Mouse (Mus musculus) CH12.LX (cell line): Measurements from ENCODE around the gene Inpp5b. TPM values are rescaled to one million over a fixed set of nuclear protein-coding genes. Genes with fewer than 3 reads are reported as not detected.

ENCODE experiments used
- DNase-seq: peaks from one replicate; pipeline ENCODE4 v3.0.0-alpha.2; 2013; ENCODE audit errors: extremely low read depth
- H3K27ac ChIP-seq: 2 replicates; pipeline ENCODE4 v1.5.1; 2012; ENCODE audit warnings: low read depth, mild to moderate bottlenecking, control low read depth, moderate library complexity; ENCODE audit not compliant: insufficient read depth
- H3K27me3 ChIP-seq: replicated peaks from 2 replicates; pipeline ENCODE3; 2012; ENCODE audit warnings: inconsistent platforms
- H3K36me3 ChIP-seq, 2 experiments: replicated peaks in 1 of 2; 2 replicates each; pipeline versions ENCODE3 to v1.6.1; 2012; ENCODE audit warnings: inconsistent platforms in 1 of 2, low read length in 1 of 2, mild to moderate bottlenecking in 1 of 2, mixed read lengths in 1 of 2, moderate library complexity in 1 of 2; ENCODE audit not compliant: control insufficient read depth in 1 of 2, insufficient read depth in 1 of 2
- H3K4me1 ChIP-seq, 2 experiments: 2 replicates each; pipeline ENCODE4 v1.6.1; 2012; ENCODE audit warnings: inconsistent platforms in 1 of 2, moderate library complexity in 1 of 2; ENCODE audit not compliant: insufficient read depth in 2 of 2, control insufficient read depth in 1 of 2
- H3K4me2 ChIP-seq: 2 replicates; pipeline ENCODE4 v1.6.1; 2012; ENCODE audit warnings: low read depth, mild to moderate bottlenecking, control low read depth; ENCODE audit not compliant: poor library complexity, insufficient read depth, severe bottlenecking
- H3K4me3 ChIP-seq, 3 experiments: fragments of 150-350 bp in 1 of 3; sonication (generic) in 1 of 3; replicated peaks in 1 of 3; 2 replicates each; pipeline versions ENCODE3 to v1.5.1; 2011 to 2012; ENCODE audit warnings: low read depth in 2 of 3, low read length in 2 of 3, mild to moderate bottlenecking in 2 of 3, moderate library complexity in 2 of 3, control low read depth in 1 of 3, improper control_type of control experiment in 1 of 3, inconsistent platforms in 1 of 3, mixed read lengths in 1 of 3; ENCODE audit not compliant: poor library complexity in 1 of 3
- H3K79me2 ChIP-seq: replicated peaks from 2 replicates; pipeline ENCODE4 v1.6.1; 2012; ENCODE audit warnings: mild to moderate bottlenecking, moderate library complexity; ENCODE audit not compliant: control insufficient read depth, poor library complexity, insufficient read depth, severe bottlenecking; ENCODE audit errors: extremely low read depth
- H3K9ac ChIP-seq: 2 replicates; pipeline ENCODE4 v1.6.1; 2012; ENCODE audit warnings: low read depth, mild to moderate bottlenecking, control low read depth, moderate library complexity; ENCODE audit not compliant: insufficient read depth
- H3K9me3 ChIP-seq: replicated peaks from 2 replicates; pipeline ENCODE3; 2012; ENCODE audit warnings: low read length, inconsistent platforms, mixed read lengths
- CHD1 ChIP-seq: IDR thresholded peaks from 2 replicates; pipeline ENCODE4 v1.6.1; 2012; ENCODE audit warnings: low read depth, low read length, improper control_type of control experiment, inconsistent platforms
- CHD2 ChIP-seq: IDR thresholded peaks from 2 replicates; pipeline ENCODE4 v1.6.1; 2011; ENCODE audit warnings: low read length, improper control_type of control experiment
- CTCF ChIP-seq, 2 experiments: IDR thresholded peaks in 1 of 2; conservative IDR thresholded peaks in 1 of 2; 2 replicates each; pipeline ENCODE4 v1.5.1; 2011 to 2012; ENCODE audit warnings: low read depth in 2 of 2, low read length in 2 of 2, improper control_type of control experiment in 1 of 2, inconsistent platforms in 1 of 2, mild to moderate bottlenecking in 1 of 2, moderate library complexity in 1 of 2
- E2F4 ChIP-seq: IDR thresholded peaks from 2 replicates; pipeline ENCODE4 v1.6.1; 2011; ENCODE audit warnings: low read depth, low read length, improper control_type of control experiment; ENCODE audit not compliant: insufficient replicate concordance
- ETS1 ChIP-seq: conservative IDR thresholded peaks from 2 replicates; pipeline ENCODE4 v1.6.1; 2012; ENCODE audit warnings: low read depth, mild to moderate bottlenecking, inconsistent platforms, low read length, improper control_type of control experiment, moderate library complexity
- GABPA ChIP-seq: IDR thresholded peaks from 2 replicates; pipeline ENCODE4 v1.6.1; 2012; ENCODE audit warnings: low read depth, low read length, improper control_type of control experiment, inconsistent platforms; ENCODE audit not compliant: insufficient replicate concordance
- JUND ChIP-seq: conservative IDR thresholded peaks from 2 replicates; pipeline ENCODE4 v1.6.1; 2011; ENCODE audit warnings: low read depth, low read length, improper control_type of control experiment
- MAFK ChIP-seq: IDR thresholded peaks from 2 replicates; pipeline ENCODE4 v1.6.1; 2011; ENCODE audit warnings: low read length, improper control_type of control experiment; ENCODE audit not compliant: insufficient replicate concordance
- MAZ ChIP-seq: IDR thresholded peaks from 2 replicates; pipeline ENCODE4 v1.6.1; 2012; ENCODE audit warnings: low read depth, mild to moderate bottlenecking, inconsistent platforms, low read length, improper control_type of control experiment, moderate library complexity
- MXI1 ChIP-seq: IDR thresholded peaks from 2 replicates; pipeline ENCODE4 v1.6.1; 2011; ENCODE audit warnings: mild to moderate bottlenecking, low read depth, low read length, improper control_type of control experiment
- MYC ChIP-seq: IDR thresholded peaks from 2 replicates; pipeline ENCODE4 v1.6.1; 2011; ENCODE audit warnings: low read depth, mild to moderate bottlenecking, improper control_type of control experiment, low read length
- POLR2AphosphoS2 ChIP-seq: IDR thresholded peaks from 2 replicates; pipeline ENCODE4 v1.6.1; 2011; ENCODE audit warnings: low read depth, low read length, improper control_type of control experiment
- RCOR1 ChIP-seq: conservative IDR thresholded peaks from 2 replicates; pipeline ENCODE4 v1.6.1; 2012; ENCODE audit warnings: low read depth, mild to moderate bottlenecking, inconsistent platforms, low read length, improper control_type of control experiment
- UBTF ChIP-seq: IDR thresholded peaks from 2 replicates; pipeline ENCODE4 v1.6.1; 2012; ENCODE audit warnings: low read depth, mild to moderate bottlenecking, inconsistent platforms, low read length, improper control_type of control experiment, moderate library complexity
- USF2 ChIP-seq: conservative IDR thresholded peaks from 2 replicates; pipeline ENCODE4 v1.6.1; 2011; ENCODE audit warnings: low read depth, low read length, improper control_type of control experiment
- dilution Hi-C: fragments of 300-500 bp; cut with MboI; formaldehyde crosslinking; loops from 2 replicates; pipeline ENCODE4 v1.14.3; 2020; ENCODE audit warnings: low sequenced_read_pairs; ENCODE audit not compliant: extremely low pct_unique_long_range_greater_than_20kb, extremely low pct_ligation_motif_present
- in situ Hi-C: fragments of 300-500 bp; cut with MboI; formaldehyde crosslinking; loops from 3 replicates; pipeline ENCODE4 v1.14.3; 2019; ENCODE audit warnings: low sequenced_read_pairs, low pct_ligation_motif_present, low pct_unique_long_range_greater_than_20kb, mixed read lengths
- polyA plus RNA-seq: library from polyadenylated mRNA; unstranded; fragments of >175 nt; gene quantifications from 2 replicates; pipeline ENCODE4 v1.2.1, GENCODE M21; 2012; ENCODE audit warnings: low read depth; ENCODE audit not compliant: insufficient read length
- total RNA-seq, 2 experiments: library from RNA; depleted of rRNA; stranded (reverse); fragments of 300-350 nt in 1 of 2; fragments of >200 nt in 1 of 2; gene quantifications; 2 replicates each; pipeline ENCODE4 v1.2.3; 2012 to 2014

The Inpp5b gene
- total and polyA plus RNA-seq, 3 experiments, result 25.6 to 34.0 (median 26.2) TPM

DNA sequence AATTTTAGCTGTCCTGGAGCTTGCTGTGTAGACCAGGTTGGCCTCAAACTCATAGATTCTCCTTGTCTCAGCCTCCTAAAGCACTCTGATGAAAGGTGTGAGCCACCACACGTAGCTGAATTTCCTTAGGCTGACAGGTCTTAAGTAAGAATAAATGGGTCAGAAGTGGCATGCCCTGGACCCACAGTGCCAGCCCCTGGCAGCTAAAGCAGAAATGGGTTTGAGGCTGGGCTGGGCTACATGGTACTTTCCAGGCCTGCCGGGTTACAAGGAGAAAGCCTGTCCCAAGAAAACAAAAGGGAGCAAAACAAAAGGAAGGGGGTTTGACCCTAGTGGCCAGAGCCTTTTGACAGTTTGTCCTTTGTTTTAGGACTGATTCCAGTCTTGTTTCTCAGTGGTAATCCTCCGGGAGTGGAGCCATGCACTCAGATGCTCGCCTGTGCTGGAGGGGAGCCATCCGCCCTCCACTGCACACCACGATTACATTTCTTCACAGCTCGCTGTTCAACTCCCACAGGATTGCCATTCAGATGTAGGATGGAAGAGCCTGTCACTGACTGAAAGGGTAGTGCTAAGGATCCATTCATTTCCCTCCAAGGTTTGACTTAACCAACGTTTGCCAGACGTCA lies 69.8 kb downstream of the Inpp5b start:
- H3K4me1 ChIP-seq, result peaks cover 2 to 47% of the 10 kb centered on the region in 2 experiments; a peak in 2 of 4 replicates
- TF ChIP-seq POLR2AphosphoS2 (no peak), USF2 (no peak), MAFK (no peak), UBTF (no peak), MXI1 (no peak), CHD2 (no peak), CTCF (conservative IDR thresholded peaks at IDR 0.05 in 1 of 2, IDR thresholded peaks at IDR 0.05 in 1 of 2; ENCODE audit: low read depth in 2 of 2, low read length in 2 of 2) (no peak), CHD1 (no peak), E2F4 (no peak), JUND (no peak)
- H3K4me3 ChIP-seq, result no peak overlapping the region
- peaks cover 42 to 82% of the 10 kb centered on the region in 2 experiments for H3K36me3 ChIP-seq
- H3K27ac ChIP-seq, result no peak overlapping the region
- no peak overlapping the region for H3K4me2 ChIP-seq
- no peak for DNase-seq
- H3K79me2 ChIP-seq, result peaks cover 37% of the 10 kb centered on the region
- dilution Hi-C loops (no loop called here), in situ Hi-C loops (no loop called here)
- no peaks in the 10 kb centered on the region for H3K27me3 ChIP-seq
- no peaks in the 10 kb centered on the region for H3K9me3 ChIP-seq
- H3K9ac ChIP-seq, result no peak overlapping the region

DNA sequence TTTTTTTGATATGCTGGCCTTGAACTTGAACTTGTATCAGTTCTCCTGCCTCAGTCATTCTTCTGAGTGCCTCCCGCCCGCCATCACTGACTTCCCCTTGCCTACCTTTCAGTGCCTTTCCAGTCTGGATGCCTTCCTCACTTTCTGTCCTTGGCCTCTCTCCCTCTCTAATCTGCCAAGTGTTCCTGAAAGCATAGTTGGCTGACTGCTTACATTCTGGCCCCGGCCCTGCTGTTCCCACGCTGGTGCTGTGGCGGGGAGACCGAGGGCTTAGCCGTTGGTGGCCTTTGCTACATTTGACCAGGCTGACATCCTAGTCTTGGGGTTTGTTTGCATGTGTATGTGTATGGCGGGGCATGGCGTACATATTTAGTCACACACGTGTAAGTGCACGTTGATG lies 74.3 kb downstream of the Inpp5b start:
- Histone ChIP-seq H3K4me1 (peaks cover 0 to 49% of the 10 kb centered on the region in 2 experiments; a peak in 2 of 4 replicates), H3K27ac (no peak overlapping the region), H3K9ac (no peak overlapping the region), H3K36me3 (peaks cover 45 to 88% of the 10 kb centered on the region in 2 experiments), H3K4me2 (no peak overlapping the region), H3K27me3 (no peaks in the 10 kb centered on the region), H3K79me2 (peaks cover 28% of the 10 kb centered on the region), H3K9me3 (no peaks in the 10 kb centered on the region), H3K4me3 (no peak overlapping the region)
- dilution Hi-C loops (no loop called here), in situ Hi-C loops (no loop called here)
- no peak for DNase-seq
- TF ChIP-seq MYC (no peak), GABPA (no peak)

DNA sequence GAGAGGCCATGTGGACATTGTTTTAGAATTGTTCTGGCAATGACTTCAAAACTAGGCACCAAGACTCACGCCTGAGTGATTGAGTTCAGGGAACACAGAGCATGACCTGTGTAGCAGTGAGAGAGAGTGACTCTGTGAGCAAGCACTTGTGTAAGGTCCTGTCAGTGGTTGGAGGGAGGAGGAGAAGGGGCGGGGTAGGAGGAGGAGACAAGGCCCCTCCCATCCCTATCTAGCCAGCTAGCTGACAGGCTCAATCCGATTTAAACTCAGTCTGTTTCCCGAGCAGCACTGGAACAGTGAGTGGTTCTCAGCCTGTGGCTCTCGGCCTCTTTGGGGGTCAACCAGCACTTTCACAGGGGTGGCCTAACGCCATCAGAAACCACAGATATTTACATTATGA lies 76.2 kb downstream of the Inpp5b start:
- no peak overlapping the region for H3K27ac ChIP-seq
- dilution Hi-C loops (no loop called here), in situ Hi-C loops (no loop called here)
- no peaks in the 10 kb centered on the region for H3K27me3 ChIP-seq
- TF ChIP-seq POLR2AphosphoS2 (no peak), RCOR1 (no peak), ETS1 (no peak), MAZ (no peak)
- peaks cover 48 to 90% of the 10 kb centered on the region in 2 experiments for H3K36me3 ChIP-seq
- no peak overlapping the region for H3K9ac ChIP-seq
- H3K4me3 ChIP-seq, result no peak overlapping the region
- no peaks in the 10 kb centered on the region for H3K9me3 ChIP-seq
- H3K4me1 ChIP-seq, result peaks cover 0 to 40% of the 10 kb centered on the region in 2 experiments; a peak in 2 of 4 replicates
- H3K79me2 ChIP-seq, result peaks cover 23% of the 10 kb centered on the region
- DNase-seq, result no peak
- no peak overlapping the region for H3K4me2 ChIP-seq
